Mouse (Mus musculus): ENCODE measurements around the gene Gatb.

GRCm38 (mm10) chr3:85551352-85551751, 22.6 kb upstream of the Gatb start:
- no peak for TF ChIP-seq CTCF (IDR thresholded peaks at IDR 0.05; ENCODE audit: borderline replicate concordance, insufficient read depth, low read depth, low read length)
- TF ChIP-seq POLR2A (IDR thresholded peaks at IDR 0.05; ENCODE audit: borderline replicate concordance, insufficient read depth, low read length): no peak

Measured in cerebellum, adult 2 months (tissue).